Mouse (Mus musculus) Muller cell, postnatal 12 days (primary cell): ENCODE measurements around the gene Pik3c2a.

ENCODE experiments used
- DNase-seq: peaks from one replicate; pipeline ENCODE4 v3.0.0-alpha.2; 2015; ENCODE audit errors: inconsistent ontology term

Pik3c2a gene

GRCm38 (mm10) chr7:116443004-116443696 lies at the start of gene Pik3c2a:
TSS of gene Pik3c2a (minus strand) at chr7:116443449.
- DNase-seq: peak; percentile 95

DNA sequence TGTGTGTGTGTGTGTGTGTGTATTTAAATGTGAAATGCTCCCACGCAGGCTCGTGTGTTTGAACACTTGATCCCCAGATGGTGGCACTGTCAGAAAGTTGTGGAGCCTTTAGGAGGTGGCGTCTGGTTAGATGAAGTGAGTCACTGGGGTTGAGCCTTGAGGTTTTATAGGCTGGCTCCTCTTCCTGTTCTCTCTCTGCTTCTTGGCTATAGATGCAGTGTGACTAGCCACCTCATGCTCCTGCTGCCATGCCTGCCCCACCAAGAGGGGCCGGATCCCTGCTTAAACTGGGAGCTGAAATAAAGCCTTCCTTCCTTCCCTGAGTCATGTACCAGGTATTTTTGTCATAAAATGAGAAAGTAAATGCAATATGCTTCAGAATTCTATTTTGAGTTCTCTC lies 47.9 kb upstream of the Pik3c2a start:
- DNase-seq: peak; percentile 18

- DNase-seq: no peak
These were observed 41.9 kb upstream of the Pik3c2a start for GRCm38 (mm10) chr7:116485062-116485601.

- no peak for DNase-seq
These were observed 41.0 kb upstream of the Pik3c2a start for GRCm38 (mm10) chr7:116484213-116484612.

DNA sequence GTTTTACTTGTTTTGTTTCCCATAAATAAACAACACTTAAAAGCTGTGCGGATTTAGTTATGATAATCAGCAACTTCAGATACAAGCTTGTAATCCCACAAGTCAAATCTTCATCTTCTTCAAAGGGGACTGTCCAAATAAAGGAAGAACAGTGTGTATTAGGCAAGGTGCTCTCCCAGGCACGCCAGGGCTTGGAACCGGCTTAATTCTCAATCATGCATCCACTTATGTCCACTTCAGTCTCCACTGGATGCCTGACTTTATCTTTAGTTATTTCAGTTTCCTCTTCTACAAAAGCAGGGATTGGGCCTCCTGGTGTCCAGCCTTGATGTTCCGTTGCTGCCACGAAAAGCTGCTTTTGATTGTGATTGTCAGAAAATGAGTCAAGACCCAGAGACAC lies 40.5 kb upstream of the Pik3c2a start:
- DNase-seq: peak; percentile 10

DNA sequence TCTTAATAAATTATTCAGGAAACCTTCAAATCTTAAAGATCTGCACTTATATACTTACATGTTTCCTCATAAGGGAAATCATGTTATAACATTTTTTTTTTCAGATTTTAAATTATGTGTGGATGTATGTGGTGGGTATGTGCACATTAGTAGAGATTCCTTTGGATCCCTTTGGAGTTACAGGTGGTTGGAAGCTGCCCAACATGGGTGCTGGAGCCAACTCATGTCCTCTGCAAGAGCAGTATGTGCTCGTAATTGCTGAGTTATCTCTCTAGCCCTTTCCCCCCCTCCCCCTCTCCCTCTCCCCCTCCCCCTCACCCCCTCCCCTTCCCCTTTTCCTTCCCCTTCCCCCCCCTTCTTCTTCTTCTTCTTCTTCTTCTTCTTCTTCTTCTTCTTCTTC lies 39.9 kb upstream of the Pik3c2a start:
- DNase-seq: no peak

DNA sequence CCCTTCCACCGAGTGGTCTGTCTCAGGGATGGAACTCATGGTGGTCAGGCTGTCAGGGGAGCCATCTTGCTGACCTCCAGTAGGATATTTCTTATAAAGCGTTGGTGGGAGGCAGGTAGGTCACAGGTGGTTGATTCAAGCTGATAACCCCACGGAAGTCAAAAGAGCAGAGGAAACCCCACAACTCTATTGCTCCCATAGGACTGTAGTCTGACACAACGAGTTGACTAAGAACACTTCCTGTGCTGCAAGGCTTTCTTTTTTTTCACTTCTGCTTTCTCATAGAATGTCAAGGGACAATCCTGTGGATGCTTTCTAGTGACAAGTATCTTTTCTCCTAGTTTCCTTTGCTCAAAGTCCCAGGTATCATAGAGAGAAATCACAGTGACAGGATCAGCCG lies 33.0 kb upstream of the Pik3c2a start:
- DNase-seq: no peak

GRCm38 (mm10) chr7:116475836-116476235 lies 32.6 kb upstream of the Pik3c2a start:
- no peak for DNase-seq

GRCm38 (mm10) chr7:116462114-116462513 lies 18.9 kb upstream of the Pik3c2a start:
- DNase-seq: peak; percentile 53

GRCm38 (mm10) chr7:116458985-116459441 lies 15.8 kb upstream of the Pik3c2a start:
- DNase-seq: peak; percentile 59

- DNase-seq: peak; percentile 50
These were observed 14.1 kb upstream of the Pik3c2a start for GRCm38 (mm10) chr7:116457391-116457790.

- DNase-seq: no peak
These were observed 13.7 kb upstream of the Pik3c2a start for GRCm38 (mm10) chr7:116456964-116457363.

GRCm38 (mm10) chr7:116446645-116447044 lies 3.4 kb upstream of the Pik3c2a start:
- DNase-seq: no peak

GRCm38 (mm10) chr7:116444326-116444809 lies 1.1 kb upstream of the Pik3c2a start:
- peak; percentile 91 for DNase-seq

GRCm38 (mm10) chr7:116443697-116444325 lies 562 bp upstream of the Pik3c2a start:
- no peak for DNase-seq

DNA sequence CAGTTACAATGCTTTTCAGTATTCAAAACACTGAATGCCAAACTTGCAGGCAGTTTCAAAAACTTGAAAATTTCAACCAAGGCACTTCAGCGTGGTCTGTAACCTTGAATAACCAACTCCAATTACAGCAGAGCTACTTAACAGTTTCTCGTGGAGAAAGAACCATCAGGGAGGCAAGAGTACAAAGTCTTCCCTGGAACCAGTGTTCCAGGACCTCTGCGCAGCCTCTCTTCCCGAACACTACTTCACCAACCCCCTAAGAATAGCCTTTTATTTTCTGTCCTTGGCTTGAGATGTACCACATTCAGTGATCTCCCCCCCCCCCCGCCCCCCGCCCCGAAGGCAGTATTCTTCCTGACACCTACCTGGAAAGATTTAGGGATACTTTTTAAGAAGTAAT lies 1.0 kb downstream of the Pik3c2a start:
- DNase-seq: no peak

- no peak for DNase-seq
These were observed 1.9 kb downstream of the Pik3c2a start for GRCm38 (mm10) chr7:116441346-116441745.

GRCm38 (mm10) chr7:116431661-116432060 lies 11.6 kb downstream of the Pik3c2a start:
- DNase-seq: no peak

- no peak for DNase-seq
These were observed 12.3 kb downstream of the Pik3c2a start for GRCm38 (mm10) chr7:116430926-116431325.

DNA sequence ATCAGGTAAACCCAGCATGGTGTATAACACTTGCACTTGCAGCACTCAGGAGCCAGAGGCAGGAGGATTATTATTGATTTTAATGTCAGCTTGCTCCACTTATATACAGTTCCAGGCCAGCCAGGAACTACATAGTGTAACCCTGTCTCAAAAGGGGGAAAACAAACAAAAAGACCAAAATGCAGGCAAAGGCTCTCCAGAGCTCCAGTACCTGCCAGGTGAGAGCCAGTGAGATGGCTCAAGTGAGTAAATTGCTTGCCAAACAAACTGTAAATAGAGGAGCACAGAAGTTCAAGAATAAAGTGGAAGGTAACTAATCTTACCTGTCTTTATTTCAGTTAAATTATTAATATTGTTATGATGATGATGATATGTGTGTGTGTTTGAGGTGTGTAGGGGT lies 16.0 kb downstream of the Pik3c2a start:
- DNase-seq: no peak

DNA sequence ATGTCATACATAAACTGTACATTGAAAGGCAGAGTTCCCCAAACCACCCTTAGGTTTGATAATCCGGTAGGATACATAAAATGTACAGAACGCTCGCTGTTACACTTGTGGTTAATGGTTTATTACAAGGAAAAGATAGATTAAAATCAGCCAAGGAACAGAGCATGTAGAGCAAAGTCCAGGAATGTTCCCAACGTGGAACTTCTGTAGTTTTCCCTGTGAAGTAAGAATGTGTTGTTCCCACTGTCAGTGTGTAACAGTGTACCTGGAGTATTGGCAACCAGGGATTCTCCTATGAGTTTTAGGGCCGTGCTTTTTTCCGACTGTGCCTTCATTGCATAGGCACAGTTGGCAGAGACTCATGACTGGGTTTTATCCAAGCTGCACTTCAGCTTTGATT lies 17.5 kb downstream of the Pik3c2a start:
- no peak for DNase-seq

GRCm38 (mm10) chr7:116421081-116421480 lies 22.2 kb downstream of the Pik3c2a start:
- no peak for DNase-seq

GRCm38 (mm10) chr7:116409438-116409837 lies 33.8 kb downstream of the Pik3c2a start:
- peak; percentile 27 for DNase-seq
